Mouse (Mus musculus): ENCODE results near the gene Olfr395. TPM values are rescaled to one million over a fixed set of nuclear protein-coding genes. Genes with fewer than 3 reads are reported as not detected.
"Not testable (repeated sequence)": the region's sequence is repeated elsewhere in the genome, so short reads cannot be mapped to it uniquely, and the experiment has no call there.

Gene Olfr395
- total RNA-seq (2014; fragmentation: Nextera tagmentation), result not detected in 2 replicates
- not detected in 2 replicates for total RNA-seq (2017)

GRCm38 (mm10) chr11:73909199-73909598 is at the start of gene Olfr395:
Gene Olfr395 (minus strand): TSS chr11:73909299.
- not testable (repeated sequence) for ATAC-seq (replicated peaks; ENCODE audit: poor library complexity, severe bottlenecking)

GRCm38 (mm10) chr11:73936377-73936776 is 27.3 kb upstream of the Olfr395 start, which contains the start of gene Olfr23:
Gene Olfr23 (plus strand): TSS chr11:73936677.
- no peak for ATAC-seq (replicated peaks; ENCODE audit: poor library complexity, severe bottlenecking)

GRCm38 (mm10) chr11:73890671-73891070 is 18.4 kb downstream of the Olfr395 start, which contains the start of gene Olfr394:
Gene Olfr394 (minus strand): TSS chr11:73890771.
- no peak for ATAC-seq (replicated peaks; ENCODE audit: poor library complexity, severe bottlenecking)

Other genes starting within 250 kb of the Olfr395 start
- not detected in 2 replicates for gene Zfp735, start 220.5 kb downstream of the Olfr395 start, total RNA-seq (2014; fragmentation: Nextera tagmentation)
- gene Zfp735, start 220.5 kb downstream of the Olfr395 start, total RNA-seq (2017), result not detected in 2 replicates
- not detected in 2 replicates for gene Olfr389, start 128.6 kb downstream of the Olfr395 start, total RNA-seq (2014; fragmentation: Nextera tagmentation)
- gene Olfr389, start 128.6 kb downstream of the Olfr395 start, total RNA-seq (2017), result not detected in 2 replicates
- not detected in 2 replicates for gene Olfr390, start 126.3 kb downstream of the Olfr395 start, total RNA-seq (2014; fragmentation: Nextera tagmentation)
- gene Olfr390, start 126.3 kb downstream of the Olfr395 start, total RNA-seq (2017), result not detected in 2 replicates
- not detected in 2 replicates for gene Olfr391-ps, start 106.2 kb downstream of the Olfr395 start, total RNA-seq (2014; fragmentation: Nextera tagmentation)
- gene Olfr391-ps, start 106.2 kb downstream of the Olfr395 start, total RNA-seq (2017), result not detected in 2 replicates
- gene Olfr392, start 92.2 kb downstream of the Olfr395 start, total RNA-seq (2014; fragmentation: Nextera tagmentation), result not detected in 2 replicates
- not detected in 2 replicates for gene Olfr392, start 92.2 kb downstream of the Olfr395 start, total RNA-seq (2017)
- gene Olfr393, start 57.8 kb downstream of the Olfr395 start, total RNA-seq (2014; fragmentation: Nextera tagmentation), result not detected in 2 replicates
- gene Olfr393, start 57.8 kb downstream of the Olfr395 start, total RNA-seq (2017), result not detected in 2 replicates
- gene Olfr394, start 18.5 kb downstream of the Olfr395 start, total RNA-seq (2014; fragmentation: Nextera tagmentation), result not detected in 2 replicates
- gene Olfr394, start 18.5 kb downstream of the Olfr395 start, total RNA-seq (2017), result not detected in 2 replicates
- not detected in 2 replicates for gene Olfr23, start 27.4 kb upstream of the Olfr395 start, total RNA-seq (2014; fragmentation: Nextera tagmentation)
- gene Olfr23, start 27.4 kb upstream of the Olfr395 start, total RNA-seq (2017), result not detected in 2 replicates
- gene Olfr397, start 51.5 kb upstream of the Olfr395 start, total RNA-seq (2014; fragmentation: Nextera tagmentation), result not detected in 2 replicates
- not detected in 2 replicates for gene Olfr397, start 51.5 kb upstream of the Olfr395 start, total RNA-seq (2017)
- gene Olfr398, start 81.1 kb upstream of the Olfr395 start, total RNA-seq (2014; fragmentation: Nextera tagmentation), result not detected in 2 replicates
- gene Olfr398, start 81.1 kb upstream of the Olfr395 start, total RNA-seq (2017), result not detected in 2 replicates
- gene Olfr139, start 147.3 kb upstream of the Olfr395 start, total RNA-seq (2014; fragmentation: Nextera tagmentation), result not detected in 2 replicates
- not detected in 2 replicates for gene Olfr139, start 147.3 kb upstream of the Olfr395 start, total RNA-seq (2017)
- gene Olfr399, start 147.3 kb upstream of the Olfr395 start, total RNA-seq (2014; fragmentation: Nextera tagmentation), result not detected in 2 replicates
- not detected in 2 replicates for gene Olfr399, start 147.3 kb upstream of the Olfr395 start, total RNA-seq (2017)
- not detected in 2 replicates for gene Zfp616, start 160.7 kb upstream of the Olfr395 start, total RNA-seq (2014; fragmentation: Nextera tagmentation)
- not detected in 2 replicates for gene Zfp616, start 160.7 kb upstream of the Olfr395 start, total RNA-seq (2017)
- not detected in 2 replicates for gene Olfr401, start 204.4 kb upstream of the Olfr395 start, total RNA-seq (2014; fragmentation: Nextera tagmentation)
- gene Olfr401, start 204.4 kb upstream of the Olfr395 start, total RNA-seq (2017), result not detected in 2 replicates
- gene Olfr402, start 244.2 kb upstream of the Olfr395 start, total RNA-seq (2014; fragmentation: Nextera tagmentation), result not detected in 2 replicates
- gene Olfr402, start 244.2 kb upstream of the Olfr395 start, total RNA-seq (2017), result not detected in 2 replicates